Mouse (Mus musculus): ENCODE data around the gene Sat2.

DNA sequence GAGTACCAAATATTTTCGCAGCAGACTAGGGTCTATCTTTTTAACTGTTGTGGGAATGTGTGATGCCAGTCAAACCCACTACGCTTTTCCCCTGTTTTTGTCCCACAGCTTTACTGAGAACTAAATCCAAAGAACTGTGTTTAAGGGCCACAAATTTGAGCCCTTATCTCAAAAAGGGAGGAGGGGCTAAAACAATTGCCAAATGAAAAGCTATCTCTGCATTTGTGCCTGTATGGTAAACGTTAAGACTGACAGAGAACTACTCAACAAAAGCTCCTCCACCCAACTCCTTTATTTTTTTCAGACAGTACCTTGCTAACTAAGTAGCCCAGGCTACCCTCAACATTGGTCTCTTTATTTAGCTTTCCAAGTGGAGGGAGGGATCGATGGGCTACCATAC is 29.0 kb upstream of the Sat2 start:
- TF ChIP-seq GATA1 (IDR thresholded peaks at IDR 0.05; ENCODE audit: borderline replicate concordance, low read length): no peak
- no peak for TF ChIP-seq CTCF (IDR thresholded peaks at IDR 0.05; ENCODE audit: low read depth, low read length)
- no peak for TF ChIP-seq POLR2AphosphoS5 (IDR thresholded peaks at IDR 0.05; ENCODE audit: insufficient replicate concordance, low read depth, low read length)
- no peak for TF ChIP-seq TAL1 (conservative IDR thresholded peaks at IDR 0.05; ENCODE audit: low read depth, low read length)
- TF ChIP-seq GATA2 (IDR thresholded peaks at IDR 0.05; ENCODE audit: borderline replicate concordance, low read depth, low read length): no peak

Data from G1E (cell line).